Mouse (Mus musculus): ENCODE data around the gene Slc6a20a.

The Slc6a20a gene

DNA sequence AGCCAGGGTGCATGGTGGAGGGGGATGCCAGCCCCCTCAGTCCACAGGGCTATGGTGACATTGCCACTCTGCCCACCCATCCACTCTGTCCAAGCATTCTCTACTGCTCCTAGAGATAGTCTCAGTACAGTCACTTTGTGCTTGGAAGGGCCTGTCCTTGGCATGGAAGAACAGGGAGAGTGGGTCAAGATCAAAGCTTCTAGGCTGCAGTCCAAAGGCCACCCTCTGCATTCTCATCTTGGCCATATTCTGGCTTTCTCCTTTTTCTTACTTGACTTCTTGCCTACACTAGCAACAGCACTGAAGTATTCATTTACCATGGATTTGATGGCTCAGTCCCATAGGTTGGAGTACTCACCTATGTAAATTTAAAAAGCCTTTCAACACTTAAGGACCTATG lies 40.5 kb downstream of the Slc6a20a start:
- no peak for DNase-seq (ENCODE audit: low spot score in 2 of 2)

- DNase-seq (ENCODE audit: low spot score in 2 of 2): no peak
Measured at GRCm38 (mm10) chr9:123636771-123637170, 41.9 kb downstream of the Slc6a20a start.

DNA sequence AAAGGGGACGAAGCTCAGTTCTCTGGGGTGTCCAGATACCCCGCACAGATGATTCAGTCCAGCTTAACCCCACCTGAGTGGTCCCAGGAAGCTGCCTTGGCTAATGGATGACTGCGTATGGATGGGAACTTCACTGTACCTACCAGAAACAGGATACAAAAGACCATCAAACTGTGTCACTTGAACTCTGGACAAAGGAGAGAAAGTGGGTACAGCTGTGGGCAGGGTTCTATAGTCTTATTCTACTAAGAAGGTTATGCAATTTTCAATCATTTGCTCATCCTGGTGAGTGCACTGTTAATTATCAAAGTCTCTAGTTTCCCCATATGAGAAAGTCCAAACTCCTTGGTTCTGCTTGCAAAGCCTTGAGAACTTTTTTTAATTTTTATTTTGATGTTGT lies 45.7 kb downstream of the Slc6a20a start:
- DNase-seq (ENCODE audit: low spot score in 2 of 2): no peak

- DNase-seq (ENCODE audit: low spot score in 2 of 2): no peak
Measured at GRCm38 (mm10) chr9:123632281-123632680, 46.4 kb downstream of the Slc6a20a start, which contains the start of gene Slc6a20b. TSS of gene Slc6a20b (minus strand) at chr9:123632565.

- DNase-seq (ENCODE audit: low spot score in 2 of 2): no peak
Measured at GRCm38 (mm10) chr9:123631666-123632065, 47.0 kb downstream of the Slc6a20a start.

GRCm38 (mm10) chr9:123625821-123626220 lies 52.9 kb downstream of the Slc6a20a start:
- DNase-seq (ENCODE audit: low spot score in 2 of 2): no peak

GRCm38 (mm10) chr9:123624741-123625140 lies 53.9 kb downstream of the Slc6a20a start:
- no peak for DNase-seq (ENCODE audit: low spot score in 2 of 2)

GRCm38 (mm10) chr9:123620311-123621098 lies 58.2 kb downstream of the Slc6a20a start:
- no peak for DNase-seq (ENCODE audit: low spot score in 2 of 2)

- DNase-seq (ENCODE audit: low spot score in 2 of 2): no peak
Measured at GRCm38 (mm10) chr9:123601529-123601928, 77.2 kb downstream of the Slc6a20a start.

DNA sequence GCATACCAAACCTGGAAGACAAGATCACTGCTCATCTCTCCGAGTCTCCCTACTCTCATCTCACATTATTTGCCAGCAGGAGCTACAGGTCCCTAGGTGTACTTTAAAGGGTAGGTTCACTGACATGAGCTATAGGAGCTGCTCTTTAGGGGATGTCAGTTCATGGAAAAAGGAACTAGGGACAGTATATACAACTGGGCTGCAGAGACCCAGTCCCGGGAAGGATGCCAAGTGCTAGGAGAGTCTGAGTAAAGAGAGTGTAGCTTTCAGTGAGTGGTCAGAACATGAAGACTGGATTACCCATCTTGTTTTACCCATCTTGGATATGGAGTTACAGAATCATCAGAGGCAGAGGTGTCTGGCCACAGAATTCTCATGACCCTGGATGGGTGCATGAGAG lies 81.3 kb downstream of the Slc6a20a start:
- DNase-seq (ENCODE audit: low spot score in 2 of 2): no peak

DNA sequence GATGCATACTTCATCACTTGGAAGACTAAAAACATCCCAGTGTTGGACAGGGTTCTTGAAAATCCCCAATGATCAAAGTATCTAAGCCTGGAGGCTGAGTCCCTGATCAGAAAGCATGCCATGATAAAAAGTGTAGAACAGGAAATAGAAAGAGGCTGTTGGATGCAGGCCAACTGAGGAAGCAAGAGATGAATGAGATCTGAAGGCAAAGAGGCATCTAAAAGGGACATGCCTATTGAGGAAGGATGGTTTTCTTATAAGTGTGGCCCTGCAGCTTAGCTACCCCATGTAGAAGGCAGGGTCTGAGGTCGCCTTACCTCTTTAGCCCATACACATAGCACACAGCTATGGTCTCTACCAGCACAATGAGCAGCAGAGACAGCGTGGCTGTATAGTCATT lies 81.8 kb downstream of the Slc6a20a start:
- DNase-seq (ENCODE audit: low spot score in 2 of 2): no peak

- DNase-seq (ENCODE audit: low spot score in 2 of 2): no peak
Measured at GRCm38 (mm10) chr9:123595194-123595593, 83.5 kb downstream of the Slc6a20a start.

GRCm38 (mm10) chr9:123589240-123589910 lies 89.3 kb downstream of the Slc6a20a start:
- no peak for DNase-seq (ENCODE audit: low spot score in 2 of 2)

Measured in frontal cortex, postnatal 10 days (tissue).